Mouse (Mus musculus): ENCODE measurements around the gene Dnajb8. TPM values are rescaled to one million over a fixed set of nuclear protein-coding genes. Genes with fewer than 3 reads are reported as not detected.

Gene Dnajb8
- polyA plus RNA-seq, 1 experiment from 2014 or later, result not detected

DNA sequence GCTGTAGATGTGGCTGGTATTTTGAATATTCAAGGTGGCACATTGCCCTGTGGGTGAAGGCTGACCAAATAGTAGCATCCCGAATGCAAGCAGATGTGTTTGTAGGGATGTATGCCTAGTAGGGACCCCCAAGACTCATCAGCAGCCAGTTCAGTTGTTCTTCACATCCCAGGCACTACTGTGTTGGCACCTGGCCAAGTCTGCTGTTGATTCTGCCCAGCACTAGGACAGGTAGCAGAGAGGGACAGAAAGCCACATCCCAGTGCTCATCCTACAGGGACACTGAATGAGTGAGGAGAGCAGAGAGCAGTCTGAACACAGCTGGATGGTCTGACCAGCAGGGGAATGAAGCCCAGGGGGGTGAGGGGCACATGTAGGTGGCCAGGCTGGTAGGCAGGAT, 27.2 kb downstream of the Dnajb8 start:
- no peak for ATAC-seq
- WGBS (ENCODE audit: insufficient replicate concordance), result 90% methylated on average over 1 of the region's 1 CpGs
- no peak overlapping the region for H3K9ac ChIP-seq
- H3K36me3 ChIP-seq, result no peaks in the 10 kb centered on the region
- no peak overlapping the region for H3K4me3 ChIP-seq
- no peak overlapping the region for H3K27ac ChIP-seq
- no peaks in the 10 kb centered on the region for H3K27me3 ChIP-seq (replicated peaks)
- H3K4me2 ChIP-seq, result no peak overlapping the region
- peaks cover 61% of the 10 kb centered on the region for H3K4me1 ChIP-seq
- H3K9me3 ChIP-seq (replicated peaks), result no peaks in the 10 kb centered on the region

DNA sequence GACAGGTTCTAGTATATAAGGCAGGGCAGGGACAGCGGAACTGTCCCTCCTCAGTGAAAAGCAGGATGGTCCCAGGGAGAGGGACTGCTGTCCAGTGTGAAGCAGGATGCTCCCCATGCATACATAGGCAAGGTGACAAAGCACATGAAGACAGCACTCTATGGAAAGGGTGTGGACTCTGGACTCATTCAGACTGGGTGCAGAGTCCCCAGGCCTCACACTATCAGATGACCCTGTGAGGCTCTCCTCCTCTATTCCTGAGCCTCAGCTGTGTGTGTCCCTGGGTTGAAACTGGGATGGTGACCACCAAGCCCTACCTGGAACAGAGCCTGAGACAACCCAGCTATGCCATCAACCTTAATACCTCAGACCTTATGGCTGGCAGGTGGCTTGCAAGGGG, 29.3 kb downstream of the Dnajb8 start:
- no peaks in the 10 kb centered on the region for H3K27me3 ChIP-seq (replicated peaks)
- peak; percentile 20 for ATAC-seq
- H3K4me2 ChIP-seq, result peak overlapping the region; percentile 51
- 90% methylated on average over 1 of the region's 1 CpGs for WGBS (ENCODE audit: insufficient replicate concordance)
- no peaks in the 10 kb centered on the region for H3K9me3 ChIP-seq (replicated peaks)
- H3K27ac ChIP-seq, result peak overlapping the region; percentile 77
- H3K9ac ChIP-seq, result no peak overlapping the region
- H3K4me3 ChIP-seq, result no peak overlapping the region
- peaks cover 83% of the 10 kb centered on the region for H3K4me1 ChIP-seq
- peaks cover 5% of the 10 kb centered on the region; the same call in 1 of the 2 replicates for H3K36me3 ChIP-seq

GRCm38 (mm10) chr6:88251798-88252478, 29.9 kb downstream of the Dnajb8 start:
- Histone ChIP-seq H3K27me3 (replicated peaks) (no peaks in the 10 kb centered on the region), H3K9me3 (replicated peaks) (no peaks in the 10 kb centered on the region), H3K4me3 (no peak overlapping the region), H3K36me3 (peaks cover 9% of the 10 kb centered on the region; the same call in 1 of the 2 replicates), H3K9ac (0 out of 2 replicates have a peak overlapping the region, but pooled peaks have one; percentile 27), H3K4me2 (peak overlapping the region; percentile 51), H3K27ac (peak overlapping the region; percentile 77), H3K4me1 (peaks cover 89% of the 10 kb centered on the region)
- ATAC-seq, result peak; percentile 73
- WGBS (ENCODE audit: insufficient replicate concordance), result 18% methylated on average over 7 of the region's 7 CpGs

DNA sequence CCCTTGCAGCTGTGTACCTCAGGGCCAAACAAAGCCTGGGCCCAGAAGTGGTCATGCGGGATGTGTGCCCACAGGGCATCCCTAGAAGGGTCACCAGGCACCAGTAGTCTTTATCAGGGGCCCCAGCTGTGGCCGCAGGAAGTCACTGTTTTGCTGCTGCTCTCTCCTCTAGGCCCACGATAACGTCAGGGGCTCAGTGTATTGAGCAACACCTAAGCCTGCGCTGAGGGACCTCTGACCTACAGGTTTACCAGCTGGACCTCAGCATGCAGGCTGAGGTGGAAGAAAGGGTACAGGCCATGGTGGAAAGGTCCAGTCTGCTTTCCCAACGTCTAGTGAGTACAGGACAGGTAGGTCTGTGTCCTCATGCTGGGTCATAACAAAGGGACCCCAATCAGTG, 32.0 kb downstream of the Dnajb8 start:
- Histone ChIP-seq H3K27ac (peak overlapping the region; percentile 64), H3K4me3 (no peak overlapping the region), H3K4me2 (peak overlapping the region; percentile 1; the same call in 1 of the 2 replicates), H3K9me3 (replicated peaks) (no peaks in the 10 kb centered on the region), H3K27me3 (replicated peaks) (no peaks in the 10 kb centered on the region), H3K4me1 (peaks cover 74% of the 10 kb centered on the region), H3K9ac (no peak overlapping the region), H3K36me3 (peaks cover 16% of the 10 kb centered on the region; the same call in 1 of the 2 replicates)
- ATAC-seq, result peak; percentile 44
- WGBS (ENCODE audit: insufficient replicate concordance), result 9% methylated on average over 6 of the region's 6 CpGs

DNA sequence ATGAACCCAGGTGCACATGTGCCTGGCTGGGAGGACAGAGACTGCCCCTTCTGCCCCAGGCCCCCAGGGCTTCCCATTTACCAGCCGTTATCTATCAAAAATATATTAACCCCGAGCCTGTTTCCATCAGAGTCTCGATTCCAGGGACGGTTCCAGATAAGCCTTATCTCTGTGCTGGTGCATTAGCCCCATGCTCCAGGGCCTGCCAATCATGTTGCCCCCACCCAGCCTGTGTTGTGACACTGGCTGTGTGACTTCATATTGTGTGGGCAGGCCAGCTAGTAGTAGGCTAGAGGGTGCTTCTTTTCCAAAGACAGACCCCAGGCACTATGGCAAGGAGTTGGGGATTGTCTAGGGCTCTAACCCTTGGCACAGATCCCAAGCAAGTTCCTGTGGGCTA, 33.4 kb downstream of the Dnajb8 start:
- ATAC-seq, result peak; percentile 75
- Histone ChIP-seq H3K9ac (peak overlapping the region; percentile 43; the same call in 1 of the 2 replicates), H3K4me3 (no peak overlapping the region), H3K4me1 (peaks cover 66% of the 10 kb centered on the region), H3K27me3 (replicated peaks) (no peaks in the 10 kb centered on the region), H3K4me2 (peak overlapping the region; percentile 34), H3K36me3 (peaks cover 16% of the 10 kb centered on the region; the same call in 1 of the 2 replicates), H3K9me3 (replicated peaks) (no peaks in the 10 kb centered on the region), H3K27ac (peak overlapping the region; percentile 71)
- WGBS (ENCODE audit: insufficient replicate concordance), result 9% methylated on average over 4 of the region's 4 CpGs

- H3K4me1 ChIP-seq, result peaks cover 39% of the 10 kb centered on the region
- no peak for ATAC-seq
- no peak overlapping the region for H3K4me3 ChIP-seq
- 71% methylated on average over 3 of the region's 3 CpGs for WGBS (ENCODE audit: insufficient replicate concordance)
- H3K9ac ChIP-seq, result no peak overlapping the region
- no peaks in the 10 kb centered on the region for H3K27me3 ChIP-seq (replicated peaks)
- H3K36me3 ChIP-seq, result peaks cover 16% of the 10 kb centered on the region; the same call in 1 of the 2 replicates
- no peak overlapping the region for H3K4me2 ChIP-seq
- no peaks in the 10 kb centered on the region for H3K9me3 ChIP-seq (replicated peaks)
- H3K27ac ChIP-seq, result no peak overlapping the region
Observed at GRCm38 (mm10) chr6:88259621-88260020, 37.6 kb downstream of the Dnajb8 start.

GRCm38 (mm10) chr6:88260645-88261044, 38.6 kb downstream of the Dnajb8 start:
- H3K36me3 ChIP-seq, result peaks cover 15% of the 10 kb centered on the region; the same call in 1 of the 2 replicates
- no peak overlapping the region for H3K27ac ChIP-seq
- H3K4me3 ChIP-seq, result no peak overlapping the region
- no peak overlapping the region for H3K4me2 ChIP-seq
- no peak overlapping the region for H3K9ac ChIP-seq
- no peaks in the 10 kb centered on the region for H3K27me3 ChIP-seq (replicated peaks)
- peaks cover 29% of the 10 kb centered on the region for H3K4me1 ChIP-seq
- ATAC-seq, result no peak
- 59% methylated on average over 3 of the region's 3 CpGs for WGBS (ENCODE audit: insufficient replicate concordance)
- H3K9me3 ChIP-seq (replicated peaks), result no peaks in the 10 kb centered on the region

- 82% methylated on average over 9 of the region's 9 CpGs for WGBS (ENCODE audit: insufficient replicate concordance)
- Histone ChIP-seq H3K9ac (no peak overlapping the region), H3K4me3 (no peak overlapping the region), H3K9me3 (replicated peaks) (no peaks in the 10 kb centered on the region), H3K4me2 (no peak overlapping the region), H3K27ac (no peak overlapping the region), H3K36me3 (0 out of 2 replicates have a peak, but pooled peaks cover 7% of the 10 kb centered on the region), H3K4me1 (peaks cover 22% of the 10 kb centered on the region), H3K27me3 (replicated peaks) (no peaks in the 10 kb centered on the region)
- ATAC-seq, result no peak
Observed at GRCm38 (mm10) chr6:88262160-88262559, 40.1 kb downstream of the Dnajb8 start.

- Histone ChIP-seq H3K4me2 (no peak overlapping the region), H3K36me3 (no peaks in the 10 kb centered on the region), H3K27ac (no peak overlapping the region), H3K9ac (no peak overlapping the region), H3K9me3 (replicated peaks) (no peaks in the 10 kb centered on the region), H3K4me3 (no peak overlapping the region), H3K4me1 (peaks cover 28% of the 10 kb centered on the region), H3K27me3 (replicated peaks) (no peaks in the 10 kb centered on the region)
- no peak for ATAC-seq
- 63% methylated on average over 1 of the region's 1 CpGs for WGBS (ENCODE audit: insufficient replicate concordance)
Observed at GRCm38 (mm10) chr6:88265355-88265754, 43.3 kb downstream of the Dnajb8 start.

GRCm38 (mm10) chr6:88266055-88266454, 44.0 kb downstream of the Dnajb8 start:
- ATAC-seq, result peak; percentile 36; the same call in 1 of the 2 replicates
- WGBS (ENCODE audit: insufficient replicate concordance), result 59% methylated on average over 3 of the region's 3 CpGs

DNA sequence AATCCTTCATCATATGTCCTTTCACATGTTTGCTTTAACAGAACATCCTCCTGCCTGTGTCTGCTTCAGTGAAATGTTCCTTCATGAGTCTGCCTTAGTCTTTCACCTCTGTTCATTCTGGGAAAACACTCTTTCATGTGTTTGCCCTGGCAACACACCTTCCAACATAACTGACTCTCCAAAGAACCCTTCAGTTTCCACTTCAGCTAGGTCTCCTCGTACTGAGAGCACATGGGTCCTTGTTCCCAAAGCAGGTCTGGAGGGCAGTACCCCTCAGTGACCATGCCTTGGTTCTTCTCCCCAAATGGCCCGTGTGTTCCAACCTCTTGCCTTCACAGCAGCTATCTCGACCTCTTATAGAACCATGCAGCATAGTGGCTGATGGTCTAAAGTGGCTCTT, 45.0 kb downstream of the Dnajb8 start:
- Histone ChIP-seq H3K9me3 (replicated peaks) (no peaks in the 10 kb centered on the region), H3K4me2 (no peak overlapping the region), H3K36me3 (peaks cover 5% of the 10 kb centered on the region; the same call in 1 of the 2 replicates), H3K4me3 (no peak overlapping the region), H3K27ac (no peak overlapping the region), H3K4me1 (peaks cover 24% of the 10 kb centered on the region), H3K27me3 (replicated peaks) (no peaks in the 10 kb centered on the region), H3K9ac (no peak overlapping the region)
- WGBS (ENCODE audit: insufficient replicate concordance), result 65% methylated on average over 3 of the region's 3 CpGs
- ATAC-seq, result no peak

More at GRCm38 (mm10) chr6:88266055-88266454, 44.0 kb downstream of the Dnajb8 start:
- Histone ChIP-seq H3K4me3 (no peak overlapping the region), H3K9me3 (replicated peaks) (no peaks in the 10 kb centered on the region), H3K4me1 (peaks cover 28% of the 10 kb centered on the region), H3K27me3 (replicated peaks) (no peaks in the 10 kb centered on the region), H3K27ac (no peak overlapping the region), H3K9ac (no peak overlapping the region), H3K36me3 (peaks cover 2% of the 10 kb centered on the region; the same call in 1 of the 2 replicates), H3K4me2 (no peak overlapping the region)

DNA sequence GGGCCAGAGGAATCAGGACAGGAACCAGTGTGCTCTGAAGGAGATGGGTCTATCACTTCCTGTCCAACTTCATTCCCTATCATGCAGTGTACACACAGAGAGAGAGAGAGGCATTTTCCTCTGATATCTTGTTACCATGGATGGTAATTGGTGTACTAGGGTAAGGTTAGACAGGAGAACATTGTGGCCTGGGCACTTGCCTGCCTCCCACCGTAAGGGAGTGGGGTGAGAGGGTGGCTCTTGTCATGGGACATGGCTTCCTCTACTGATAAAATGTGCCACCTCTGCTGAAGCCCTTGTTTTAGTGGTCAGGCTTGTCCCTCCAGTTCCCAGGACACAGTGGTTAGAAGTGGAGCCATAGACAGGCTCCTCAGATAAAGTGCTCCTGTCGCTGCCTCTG, 45.9 kb downstream of the Dnajb8 start:
- H3K4me1 ChIP-seq, result peaks cover 15% of the 10 kb centered on the region
- peaks cover 5% of the 10 kb centered on the region; the same call in 1 of the 2 replicates for H3K36me3 ChIP-seq
- H3K9ac ChIP-seq, result no peak overlapping the region
- no peak for ATAC-seq
- WGBS (ENCODE audit: insufficient replicate concordance), result 39% methylated on average over 2 of the region's 2 CpGs
- H3K27ac ChIP-seq, result no peak overlapping the region
- H3K4me3 ChIP-seq, result no peak overlapping the region
- no peak overlapping the region for H3K4me2 ChIP-seq
- H3K9me3 ChIP-seq (replicated peaks), result no peaks in the 10 kb centered on the region
- no peaks in the 10 kb centered on the region for H3K27me3 ChIP-seq (replicated peaks)

All from liver, embryonic 12.5 days (tissue).